Mouse (Mus musculus) heart, embryonic 10.5 days (tissue): ENCODE measurements around the gene Zfp639. TPM values are rescaled to one million over a fixed set of nuclear protein-coding genes. Genes with fewer than 3 reads are reported as not detected.

Experiments
- polyA plus RNA-seq: library from polyadenylated mRNA; unstranded; fragments of >200 nt; fragmentation: Nextera tagmentation; extraction: Ambion mirVana; gene quantifications from 2 replicates; pipeline ENCODE4 v1.2.1, GENCODE M21; 2016

Zfp639 gene
- polyA plus RNA-seq, 1 experiment from 2014 or later: 40.2 TPM

Other genes with a start within 250 kb of the Zfp639 start
- gene Zmat3, start 144.2 kb upstream of the Zfp639 start, polyA plus RNA-seq: 4.6 and 5.3 TPM in 2 replicates
- 4.7 and 6.1 TPM in 2 replicates for gene Pik3ca, start 112.6 kb upstream of the Zfp639 start, polyA plus RNA-seq
- not detected in 2 replicates for gene Kcnmb3, start 18.0 kb upstream of the Zfp639 start, polyA plus RNA-seq
- 45.6 and 65.3 TPM in 2 replicates for gene Mfn1, start 19.2 kb downstream of the Zfp639 start, polyA plus RNA-seq
- gene Gnb4, start 106.3 kb downstream of the Zfp639 start, polyA plus RNA-seq: 57.9 and 59.5 TPM in 2 replicates
- gene Actl6a, start 196.0 kb downstream of the Zfp639 start, polyA plus RNA-seq: 131 and 187 TPM in 2 replicates
- 335 and 408 TPM in 2 replicates for gene Ndufb5, start 226.7 kb downstream of the Zfp639 start, polyA plus RNA-seq
- 32.4 and 40.5 TPM in 2 replicates for gene Mrpl47, start 227.3 kb downstream of the Zfp639 start, polyA plus RNA-seq